Mouse (Mus musculus): Measurements from ENCODE around the gene Gm21904. TPM values are rescaled to one million over a fixed set of nuclear protein-coding genes. Genes with fewer than 3 reads are reported as not detected.

The Gm21904 gene
- polyA plus RNA-seq (2017; shearing (Covaris generic)): not detected

GRCm38 (mm10) chrY:17846166-17846565 lies at the start of gene Gm21904:
TSS of gene Gm21904 (minus strand) at chrY:17846266.

GRCm38 (mm10) chrY:17874441-17874840 lies 28.4 kb upstream of the Gm21904 start, which contains the start of the genes Gm20772 and Gm20831:
TSS of gene Gm20772 (plus strand) at chrY:17874741.
TSS of gene Gm20831 (plus strand) at chrY:17874741.

Other genes starting within 250 kb of the Gm21904 start
- not detected for gene Gm20772, start 28.5 kb upstream of the Gm21904 start, polyA plus RNA-seq (2017; shearing (Covaris generic))
- under 1 TPM in 1 of 2 experiments, not detected in 1; 0.34 TPM for gene Gm20831, start 28.5 kb upstream of the Gm21904 start, polyA plus RNA-seq (2017; shearing (Covaris generic))
- gene Srsy, start 91.1 kb upstream of the Gm21904 start, polyA plus RNA-seq (2017; shearing (Covaris generic)): under 1 TPM in 1 of 2 experiments, not detected in 1; 0.11 TPM
- gene Gm21764, start 215.5 kb upstream of the Gm21904 start, polyA plus RNA-seq (2017; shearing (Covaris generic)): not detected
- gene Ssty1, start 242.8 kb upstream of the Gm21904 start, polyA plus RNA-seq (2017; shearing (Covaris generic)): not detected